Mouse (Mus musculus): Measurements from ENCODE around the gene Nup205. TPM values are rescaled to one million over a fixed set of nuclear protein-coding genes. Genes with fewer than 3 reads are reported as not detected.

The Nup205 gene
- polyA plus RNA-seq, 1 experiment from 2014 or later: 28.6 TPM

GRCm38 (mm10) chr6:35271094-35271855 lies 94.1 kb downstream of the Nup205 start:
- H3K36me3 ChIP-seq (ENCODE audit: control insufficient read depth, insufficient read depth, low read length): no peaks in the 10 kb centered on the region
- H3K27me3 ChIP-seq (ENCODE audit: control insufficient read depth, insufficient read depth, low read length): no peaks in the 10 kb centered on the region
- 0 out of 4 replicates have a peak, but pooled peaks cover 0 to 2% of the 10 kb centered on the region in 2 experiments for H3K4me1 ChIP-seq (ENCODE audit: control insufficient read depth in 2 of 2, insufficient read depth in 2 of 2, low read length in 2 of 2)
- H3K9ac ChIP-seq (ENCODE audit: low read length): no peak overlapping the region
- H3K27ac ChIP-seq (replicated peaks in 1 of 2; ENCODE audit: control insufficient read depth in 1 of 2, insufficient read depth in 1 of 2, low read depth in 2 of 2, low read length in 2 of 2): no peak overlapping the region
- no peaks in the 10 kb centered on the region for H3K9me3 ChIP-seq (ENCODE audit: control insufficient read depth, low read length)
- H3K4me2 ChIP-seq (ENCODE audit: low read length): no peak overlapping the region
- no peak overlapping the region for H3K4me3 ChIP-seq (ENCODE audit: control insufficient read depth in 1 of 2, insufficient read depth in 1 of 2, low read depth in 1 of 2, low read length in 2 of 2)
- WGBS: 82% methylated on average over 12 of the region's 12 CpGs
- no peak for ATAC-seq (ENCODE audit: insufficient number of reproducible peaks, insufficient read depth, low FRiP score, low read depth)

GRCm38 (mm10) chr6:35271868-35272765 lies 94.9 kb downstream of the Nup205 start:
- no peaks in the 10 kb centered on the region for H3K27me3 ChIP-seq (ENCODE audit: control insufficient read depth, insufficient read depth, low read length)
- H3K27ac ChIP-seq (replicated peaks in 1 of 2; ENCODE audit: control insufficient read depth in 1 of 2, insufficient read depth in 1 of 2, low read depth in 2 of 2, low read length in 2 of 2): no peak overlapping the region
- WGBS: 84% methylated on average over 20 of the region's 20 CpGs
- 0 out of 4 replicates have a peak, but pooled peaks cover 0 to 2% of the 10 kb centered on the region in 2 experiments for H3K4me1 ChIP-seq (ENCODE audit: control insufficient read depth in 2 of 2, insufficient read depth in 2 of 2, low read length in 2 of 2)
- H3K4me3 ChIP-seq (ENCODE audit: control insufficient read depth in 1 of 2, insufficient read depth in 1 of 2, low read depth in 1 of 2, low read length in 2 of 2): no peak overlapping the region
- H3K9me3 ChIP-seq (ENCODE audit: control insufficient read depth, low read length): no peaks in the 10 kb centered on the region
- no peaks in the 10 kb centered on the region for H3K36me3 ChIP-seq (ENCODE audit: control insufficient read depth, insufficient read depth, low read length)
- no peak overlapping the region for H3K9ac ChIP-seq (ENCODE audit: low read length)
- no peak for ATAC-seq (ENCODE audit: insufficient number of reproducible peaks, insufficient read depth, low FRiP score, low read depth)
- no peak overlapping the region for H3K4me2 ChIP-seq (ENCODE audit: low read length)

GRCm38 (mm10) chr6:35273391-35274082 lies 96.3 kb downstream of the Nup205 start:
- no peaks in the 10 kb centered on the region for H3K27me3 ChIP-seq (ENCODE audit: control insufficient read depth, insufficient read depth, low read length)
- peaks cover 5 to 11% of the 10 kb centered on the region in 2 experiments for H3K4me1 ChIP-seq (ENCODE audit: control insufficient read depth in 2 of 2, insufficient read depth in 2 of 2, low read length in 2 of 2)
- H3K4me3 ChIP-seq (ENCODE audit: control insufficient read depth in 1 of 2, insufficient read depth in 1 of 2, low read depth in 1 of 2, low read length in 2 of 2): no peak overlapping the region
- no peaks in the 10 kb centered on the region for H3K9me3 ChIP-seq (ENCODE audit: control insufficient read depth, low read length)
- H3K36me3 ChIP-seq (ENCODE audit: control insufficient read depth, insufficient read depth, low read length): no peaks in the 10 kb centered on the region
- ATAC-seq (ENCODE audit: insufficient number of reproducible peaks, insufficient read depth, low FRiP score, low read depth): no peak
- 62% methylated on average over 11 of the region's 11 CpGs for WGBS
- H3K27ac ChIP-seq (replicated peaks in 1 of 2; ENCODE audit: control insufficient read depth in 1 of 2, insufficient read depth in 1 of 2, low read depth in 2 of 2, low read length in 2 of 2): no peak overlapping the region
- H3K4me2 ChIP-seq (ENCODE audit: low read length): no peak overlapping the region
- no peak overlapping the region for H3K9ac ChIP-seq (ENCODE audit: low read length)

GRCm38 (mm10) chr6:35277903-35278587 lies 100.8 kb downstream of the Nup205 start:
- no peaks in the 10 kb centered on the region for H3K36me3 ChIP-seq (ENCODE audit: control insufficient read depth, insufficient read depth, low read length)
- peak overlapping the region in 1 of 2 experiments; percentile 5; a peak in 1 of 4 replicates for H3K27ac ChIP-seq (replicated peaks in 1 of 2; ENCODE audit: control insufficient read depth in 1 of 2, insufficient read depth in 1 of 2, low read depth in 2 of 2, low read length in 2 of 2)
- H3K4me1 ChIP-seq (ENCODE audit: control insufficient read depth in 2 of 2, insufficient read depth in 2 of 2, low read length in 2 of 2): peaks cover 5 to 9% of the 10 kb centered on the region in 2 experiments
- no peaks in the 10 kb centered on the region for H3K27me3 ChIP-seq (ENCODE audit: control insufficient read depth, insufficient read depth, low read length)
- no peak for ATAC-seq (ENCODE audit: insufficient number of reproducible peaks, insufficient read depth, low FRiP score, low read depth)
- peak overlapping the region; percentile 34 for H3K4me2 ChIP-seq (ENCODE audit: low read length)
- H3K9me3 ChIP-seq (ENCODE audit: control insufficient read depth, low read length): no peaks in the 10 kb centered on the region
- no peak overlapping the region for H3K4me3 ChIP-seq (ENCODE audit: control insufficient read depth in 1 of 2, insufficient read depth in 1 of 2, low read depth in 1 of 2, low read length in 2 of 2)
- 42% methylated on average over 9 of the region's 10 CpGs for WGBS
- peak overlapping the region; percentile 10; the same call in 1 of the 2 replicates for H3K9ac ChIP-seq (ENCODE audit: low read length)

- H3K4me3 ChIP-seq (ENCODE audit: control insufficient read depth in 1 of 2, insufficient read depth in 1 of 2, low read depth in 1 of 2, low read length in 2 of 2): no peak overlapping the region
- H3K9me3 ChIP-seq (ENCODE audit: control insufficient read depth, low read length): no peaks in the 10 kb centered on the region
- no peaks in the 10 kb centered on the region for H3K36me3 ChIP-seq (ENCODE audit: control insufficient read depth, insufficient read depth, low read length)
- H3K27me3 ChIP-seq (ENCODE audit: control insufficient read depth, insufficient read depth, low read length): no peaks in the 10 kb centered on the region
- no peak for ATAC-seq (ENCODE audit: insufficient number of reproducible peaks, insufficient read depth, low FRiP score, low read depth)
- H3K4me1 ChIP-seq (ENCODE audit: control insufficient read depth in 2 of 2, insufficient read depth in 2 of 2, low read length in 2 of 2): peaks cover 5 to 9% of the 10 kb centered on the region in 2 experiments
- 74% methylated on average over 10 of the region's 10 CpGs for WGBS
- H3K4me2 ChIP-seq (ENCODE audit: low read length): no peak overlapping the region
- H3K9ac ChIP-seq (ENCODE audit: low read length): no peak overlapping the region
- no peak overlapping the region for H3K27ac ChIP-seq (replicated peaks in 1 of 2; ENCODE audit: control insufficient read depth in 1 of 2, insufficient read depth in 1 of 2, low read depth in 2 of 2, low read length in 2 of 2)
Measured at GRCm38 (mm10) chr6:35279306-35279705, 102.1 kb downstream of the Nup205 start.

- H3K27ac ChIP-seq (replicated peaks in 1 of 2; ENCODE audit: control insufficient read depth in 1 of 2, insufficient read depth in 1 of 2, low read depth in 2 of 2, low read length in 2 of 2): peak overlapping the region; percentile 74 to 80
- no peaks in the 10 kb centered on the region for H3K36me3 ChIP-seq (ENCODE audit: control insufficient read depth, insufficient read depth, low read length)
- WGBS: 28% methylated on average over 11 of the region's 11 CpGs
- H3K4me2 ChIP-seq (ENCODE audit: low read length): peak overlapping the region; percentile 45
- peak overlapping the region; percentile 32; the same call in 1 of the 2 replicates for H3K9ac ChIP-seq (ENCODE audit: low read length)
- peaks cover 17% of the 10 kb centered on the region in 2 experiments for H3K4me1 ChIP-seq (ENCODE audit: control insufficient read depth in 2 of 2, insufficient read depth in 2 of 2, low read length in 2 of 2)
- H3K4me3 ChIP-seq (ENCODE audit: control insufficient read depth in 1 of 2, insufficient read depth in 1 of 2, low read depth in 1 of 2, low read length in 2 of 2): no peak overlapping the region
- H3K9me3 ChIP-seq (ENCODE audit: control insufficient read depth, low read length): no peaks in the 10 kb centered on the region
- H3K27me3 ChIP-seq (ENCODE audit: control insufficient read depth, insufficient read depth, low read length): no peaks in the 10 kb centered on the region
- ATAC-seq (ENCODE audit: insufficient number of reproducible peaks, insufficient read depth, low FRiP score, low read depth): peak; percentile 42; the same call in 1 of the 2 replicates
Measured at GRCm38 (mm10) chr6:35288114-35288761, 111.0 kb downstream of the Nup205 start.

Measured in heart, embryonic 14.5 days (tissue).